Mouse (Mus musculus) thymus, adult 2 months (tissue): Measurements from ENCODE around the gene Myo18b.

ENCODE experiments used
- CTCF ChIP-seq: fragments of 200-500 bp; IDR thresholded peaks from 2 replicates; pipeline ENCODE4 v1.5.1; 2012; ENCODE audit warnings: mild to moderate bottlenecking, control low read depth, low read length, moderate library complexity, borderline replicate concordance; ENCODE audit not compliant: control insufficient read depth, poor library complexity, insufficient read depth; ENCODE audit errors: extremely low read depth
- POLR2A ChIP-seq: fragments of 200-500 bp; IDR thresholded peaks from 2 replicates; pipeline ENCODE4 v1.6.1; 2012; ENCODE audit warnings: mild to moderate bottlenecking, low read length, control low read depth, moderate library complexity; ENCODE audit not compliant: control insufficient read depth, poor library complexity, insufficient read depth; ENCODE audit errors: extremely low read depth

DNA sequence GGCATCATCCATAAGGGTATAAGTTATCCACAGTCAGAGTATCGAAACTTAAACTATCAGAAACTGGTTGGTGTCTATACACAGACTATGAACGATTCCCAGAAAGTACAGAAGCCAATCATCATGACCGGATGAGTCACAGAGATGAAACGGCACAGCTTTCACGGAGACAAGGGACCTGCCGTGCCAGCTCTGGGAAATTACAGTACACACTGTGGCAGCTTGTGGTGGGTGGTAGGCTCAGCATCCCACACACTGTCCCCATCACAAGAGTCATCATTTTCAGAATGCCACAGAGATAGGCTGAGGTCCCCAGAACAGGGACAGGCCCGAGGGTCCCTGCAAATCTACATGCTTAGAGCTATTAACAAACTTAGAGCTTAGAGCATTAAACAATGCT lies 114.4 kb downstream of the Myo18b start:
- no peak for TF ChIP-seq CTCF
- no peak for TF ChIP-seq POLR2A
